Mouse (Mus musculus) neural tube, embryonic 13.5 days (tissue): ENCODE measurements around the gene Snx29. TPM values are rescaled to one million over a fixed set of nuclear protein-coding genes. Genes with fewer than 3 reads are reported as not detected.

Source experiments
- ATAC-seq: fragments of 200-750 bp; cut with Nextera tagmentation; 2 replicates; pipeline ENCODE4 v1.8.0; 2017; ENCODE audit warnings: low read depth, mild to moderate bottlenecking, moderate TSS enrichment, moderate library complexity
- H3K27ac ChIP-seq: fragments of 300-500 bp; sonication (generic); replicated peaks from 2 replicates; pipeline ENCODE4 v1.5.1; 2015; ENCODE audit warnings: moderate library complexity, mild to moderate bottlenecking, inconsistent platforms
- H3K27me3 ChIP-seq: fragments of 300-500 bp; sonication (generic); 2 replicates; pipeline ENCODE4 v1.6.1; 2015; ENCODE audit warnings: mild to moderate bottlenecking, inconsistent platforms
- H3K36me3 ChIP-seq: fragments of 300-500 bp; sonication (generic); 2 replicates; pipeline ENCODE4 v1.6.1; 2015; ENCODE audit warnings: mild to moderate bottlenecking, inconsistent platforms
- H3K4me1 ChIP-seq: fragments of 300-500 bp; sonication (generic); replicated peaks from 2 replicates; pipeline ENCODE4 v1.6.1; 2015; ENCODE audit warnings: inconsistent platforms
- H3K4me2 ChIP-seq: fragments of 300-500 bp; sonication (generic); 2 replicates; pipeline ENCODE4 v1.6.1; 2015; ENCODE audit warnings: inconsistent platforms, mild to moderate bottlenecking, moderate library complexity
- H3K4me3 ChIP-seq: fragments of 300-500 bp; sonication (generic); 2 replicates; pipeline ENCODE4 v1.5.1; 2015; ENCODE audit warnings: mild to moderate bottlenecking, inconsistent platforms
- H3K9ac ChIP-seq: fragments of 300-500 bp; sonication (generic); 2 replicates; pipeline ENCODE4 v1.6.1; 2015; ENCODE audit warnings: moderate library complexity, mild to moderate bottlenecking, inconsistent platforms
- H3K9me3 ChIP-seq: fragments of 300-500 bp; sonication (generic); 2 replicates; pipeline ENCODE4 v1.6.1; 2016; ENCODE audit warnings: inconsistent platforms
- WGBS: fragments of 180-500 bp; shearing (Covaris S2); methylation state at CpG from one replicate; pipeline ENCODE4 v1.1.7; 2015; 5-methylcytosine and 5-hydroxymethylcytosine counted together
- polyA plus RNA-seq: library from polyadenylated mRNA; unstranded; fragments of >200 nt; fragmentation: Nextera tagmentation; extraction: Ambion mirVana; gene quantifications from 2 replicates; pipeline ENCODE4 v1.2.1, GENCODE M21; 2015

The Snx29 gene
- polyA plus RNA-seq, 1 experiment from 2014 or later = 17.2 TPM

DNA sequence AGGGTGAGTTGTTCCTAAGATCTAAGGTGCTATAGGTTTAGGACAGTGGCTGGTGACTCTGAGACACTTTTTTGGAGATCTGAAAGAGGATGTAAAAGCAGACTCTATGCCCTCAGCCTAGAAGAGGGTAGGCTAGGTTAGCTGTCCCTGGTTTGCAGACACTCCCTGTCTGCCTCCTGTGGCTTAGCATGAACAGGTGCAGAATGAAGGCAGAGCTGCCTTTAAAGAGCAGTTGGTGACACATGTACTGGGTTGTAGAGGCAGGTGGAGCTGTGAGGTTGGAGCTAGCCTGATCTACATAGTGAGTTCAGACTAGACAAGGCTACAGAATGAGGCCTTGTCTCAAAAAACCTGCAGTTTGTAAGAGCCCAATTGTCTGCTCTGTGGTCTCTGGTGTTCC, 427.9 kb downstream of the Snx29 start:
- H3K27me3 ChIP-seq = no peaks in the 10 kb centered on the region
- no peak overlapping the region for H3K9ac ChIP-seq
- no peaks in the 10 kb centered on the region for H3K4me1 ChIP-seq
- H3K27ac ChIP-seq = no peak overlapping the region
- ATAC-seq = no peak
- peaks cover 5% of the 10 kb centered on the region; the same call in 1 of the 2 replicates for H3K36me3 ChIP-seq
- H3K9me3 ChIP-seq = no peaks in the 10 kb centered on the region
- H3K4me3 ChIP-seq = no peak overlapping the region
- no peak overlapping the region for H3K4me2 ChIP-seq

DNA sequence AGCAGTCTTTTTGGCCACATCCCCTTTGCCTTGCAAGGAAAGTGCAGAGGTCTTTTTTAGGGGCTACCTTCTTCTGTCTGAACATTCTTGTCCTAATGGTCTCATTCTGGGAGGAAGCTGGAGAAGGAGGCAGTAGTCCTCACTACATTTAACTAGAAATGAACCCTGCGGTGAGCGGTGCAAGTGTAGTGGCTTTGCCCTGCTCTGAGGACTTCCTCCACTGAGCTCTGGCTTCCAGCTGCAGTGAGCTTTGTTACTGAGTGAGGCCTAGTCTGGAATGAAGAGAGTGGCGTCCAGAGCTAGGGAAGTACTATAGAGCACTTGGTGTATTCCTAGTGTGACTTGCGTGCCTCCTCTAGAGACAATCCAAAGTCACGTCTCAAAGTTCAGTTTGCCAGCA, 429.8 kb downstream of the Snx29 start:
- Histone ChIP-seq H3K27me3 (no peaks in the 10 kb centered on the region), H3K9ac (no peak overlapping the region), H3K27ac (no peak overlapping the region), H3K36me3 (peaks cover 5% of the 10 kb centered on the region; the same call in 1 of the 2 replicates), H3K4me1 (no peaks in the 10 kb centered on the region), H3K4me2 (no peak overlapping the region), H3K9me3 (no peaks in the 10 kb centered on the region), H3K4me3 (no peak overlapping the region)
- no peak for ATAC-seq
- 92% methylated on average over 5 of the region's 5 CpGs for WGBS

DNA sequence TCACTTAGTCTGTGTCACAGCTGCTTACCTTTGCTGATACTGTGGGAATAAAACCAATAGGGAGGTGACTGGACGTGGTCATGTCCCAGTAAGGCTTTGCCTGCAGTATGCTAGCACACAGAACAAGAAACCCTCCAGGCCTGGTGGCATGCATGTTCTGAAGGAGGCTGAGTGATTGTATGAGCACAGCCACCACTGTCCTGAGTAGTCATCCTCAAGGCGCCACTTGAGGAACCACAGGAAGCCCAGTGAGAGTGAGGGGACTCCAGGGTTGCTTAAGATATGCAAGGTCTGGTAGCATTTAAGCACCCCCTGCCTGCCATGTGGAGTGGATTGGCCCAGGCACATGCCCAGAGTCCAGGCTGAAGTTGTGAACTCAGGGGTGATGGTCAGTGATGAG, 430.8 kb downstream of the Snx29 start:
- Histone ChIP-seq H3K27ac (no peak overlapping the region), H3K4me3 (no peak overlapping the region), H3K27me3 (no peaks in the 10 kb centered on the region), H3K4me2 (no peak overlapping the region), H3K9ac (no peak overlapping the region), H3K36me3 (peaks cover 5% of the 10 kb centered on the region; the same call in 1 of the 2 replicates), H3K9me3 (no peaks in the 10 kb centered on the region), H3K4me1 (no peaks in the 10 kb centered on the region)
- 89% methylated on average over 2 of the region's 2 CpGs for WGBS
- no peak for ATAC-seq

GRCm38 (mm10) chr16:11754136-11754535, 431.4 kb downstream of the Snx29 start:
- Histone ChIP-seq H3K9me3 (no peaks in the 10 kb centered on the region), H3K27me3 (no peaks in the 10 kb centered on the region), H3K4me2 (no peak overlapping the region), H3K4me1 (no peaks in the 10 kb centered on the region), H3K9ac (no peak overlapping the region), H3K36me3 (peaks cover 5% of the 10 kb centered on the region; the same call in 1 of the 2 replicates), H3K4me3 (no peak overlapping the region), H3K27ac (no peak overlapping the region)
- no peak for ATAC-seq
- WGBS = 93% methylated on average over 2 of the region's 2 CpGs

DNA sequence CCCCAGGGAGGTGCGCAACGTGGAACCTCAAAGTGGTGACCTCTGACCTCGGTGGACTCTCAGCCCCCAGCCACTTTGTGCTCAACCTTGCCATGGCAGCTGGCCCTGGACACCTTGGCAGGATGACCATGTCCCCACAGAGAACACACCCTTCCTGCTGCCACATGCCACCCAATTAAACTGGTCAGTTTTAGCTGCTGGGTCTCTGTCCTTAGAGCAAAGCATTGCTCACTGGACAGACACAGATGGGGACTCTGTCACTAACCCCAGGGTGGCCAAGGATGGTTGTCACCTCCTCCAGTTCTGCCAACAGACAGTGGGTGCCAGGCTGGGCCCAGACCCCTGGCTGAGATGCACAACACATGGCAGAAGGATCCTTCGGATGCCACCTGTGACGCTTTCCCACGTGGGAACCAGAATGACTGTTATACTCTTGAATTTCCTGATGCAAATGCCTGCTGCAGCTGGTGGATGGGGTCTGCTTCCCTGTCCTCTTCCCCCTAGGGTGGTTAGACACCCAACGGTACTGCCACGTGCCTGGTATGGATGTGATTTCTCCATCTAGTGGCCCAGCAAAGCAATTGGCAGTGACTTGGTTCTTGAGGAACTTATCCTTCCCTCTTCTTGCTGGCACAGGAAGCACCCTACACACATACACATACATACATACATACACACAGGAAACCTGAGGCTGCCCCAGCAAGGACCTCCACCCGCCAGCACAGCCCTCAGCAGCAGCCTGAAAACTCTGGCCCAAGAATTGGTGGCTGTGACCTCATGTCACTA, 432.8 kb downstream of the Snx29 start:
- Histone ChIP-seq H3K4me3 (no peak overlapping the region), H3K36me3 (peaks cover 5% of the 10 kb centered on the region; the same call in 1 of the 2 replicates), H3K27ac (no peak overlapping the region), H3K27me3 (no peaks in the 10 kb centered on the region), H3K9me3 (no peaks in the 10 kb centered on the region), H3K4me1 (no peaks in the 10 kb centered on the region), H3K4me2 (no peak overlapping the region), H3K9ac (no peak overlapping the region)
- 85% methylated on average over 9 of the region's 9 CpGs for WGBS
- ATAC-seq = no peak

DNA sequence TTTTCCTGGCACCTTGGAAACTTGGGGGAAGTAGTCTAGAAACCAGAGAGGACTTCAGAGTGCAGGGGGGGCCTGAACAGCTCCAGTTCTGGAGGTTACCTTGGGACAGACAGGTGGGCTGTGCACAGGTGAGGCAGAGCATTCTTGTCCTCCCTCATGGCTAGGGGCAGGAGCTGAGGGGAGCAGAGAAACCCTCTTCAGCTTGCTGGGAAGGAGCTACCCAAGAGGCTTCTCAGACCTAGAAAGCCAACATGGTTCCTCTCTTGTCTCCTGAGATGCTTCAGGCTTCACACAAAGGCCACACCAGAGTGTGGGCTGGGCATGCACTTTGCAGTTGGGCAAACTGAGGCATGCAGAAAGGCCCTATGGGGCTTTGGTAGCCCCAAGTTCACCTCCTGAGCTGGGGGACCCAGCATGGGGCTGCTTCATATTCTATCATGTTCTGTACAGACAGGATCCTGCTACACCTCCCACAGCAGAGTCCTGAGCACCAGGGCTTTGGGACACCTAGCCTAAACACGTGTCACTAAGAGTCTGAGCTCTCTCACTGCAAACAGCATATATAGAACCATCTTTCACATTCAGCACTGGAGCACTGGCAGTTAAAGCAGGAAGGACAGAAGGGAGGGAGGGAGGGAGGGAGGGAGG, 434.0 kb downstream of the Snx29 start:
- no peak overlapping the region for H3K4me2 ChIP-seq
- no peaks in the 10 kb centered on the region for H3K27me3 ChIP-seq
- WGBS = 72% methylated on average over 1 of the region's 1 CpGs
- H3K27ac ChIP-seq = no peak overlapping the region
- no peaks in the 10 kb centered on the region for H3K9me3 ChIP-seq
- ATAC-seq = no peak
- H3K4me1 ChIP-seq = no peaks in the 10 kb centered on the region
- no peak overlapping the region for H3K4me3 ChIP-seq
- H3K36me3 ChIP-seq = peaks cover 5% of the 10 kb centered on the region; the same call in 1 of the 2 replicates
- no peak overlapping the region for H3K9ac ChIP-seq

GRCm38 (mm10) chr16:11757471-11757870, 434.8 kb downstream of the Snx29 start:
- no peak for ATAC-seq
- WGBS = 91% methylated on average over 8 of the region's 8 CpGs
- Histone ChIP-seq H3K4me3 (no peak overlapping the region), H3K36me3 (peaks cover 5% of the 10 kb centered on the region; the same call in 1 of the 2 replicates), H3K27ac (no peak overlapping the region), H3K27me3 (no peaks in the 10 kb centered on the region), H3K4me1 (no peaks in the 10 kb centered on the region), H3K4me2 (no peak overlapping the region), H3K9ac (no peak overlapping the region), H3K9me3 (no peaks in the 10 kb centered on the region)

- Histone ChIP-seq H3K9ac (no peak overlapping the region), H3K27ac (no peak overlapping the region), H3K4me1 (no peaks in the 10 kb centered on the region), H3K4me3 (no peak overlapping the region), H3K9me3 (no peaks in the 10 kb centered on the region), H3K27me3 (no peaks in the 10 kb centered on the region), H3K4me2 (no peak overlapping the region), H3K36me3 (peaks cover 5% of the 10 kb centered on the region; the same call in 1 of the 2 replicates)
- no peak for ATAC-seq
- 82% methylated on average over 7 of the region's 7 CpGs for WGBS
These were observed 435.2 kb downstream of the Snx29 start for GRCm38 (mm10) chr16:11757951-11758350.

DNA sequence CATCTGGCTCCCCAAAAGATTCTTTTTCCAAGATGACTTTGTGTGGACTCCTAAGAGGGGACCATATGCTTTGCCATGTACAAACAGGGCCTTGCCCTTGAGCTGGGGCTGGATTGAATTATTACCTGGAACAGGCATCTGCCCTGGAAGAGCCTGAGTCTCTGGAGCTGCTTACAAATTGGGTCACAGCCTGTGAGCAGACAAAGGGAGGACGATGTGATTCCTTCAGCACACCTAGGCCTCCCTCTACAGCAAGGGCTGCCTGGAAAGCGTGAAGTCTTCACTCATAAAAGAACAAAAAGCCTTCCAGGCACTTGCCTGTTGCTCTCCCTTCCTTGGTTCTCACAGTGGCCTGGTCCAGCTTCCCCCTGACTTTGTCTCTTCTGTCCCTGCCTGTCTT, 449.6 kb downstream of the Snx29 start:
- 57% methylated on average over 2 of the region's 2 CpGs for WGBS
- Histone ChIP-seq H3K27me3 (no peaks in the 10 kb centered on the region), H3K9me3 (no peaks in the 10 kb centered on the region), H3K9ac (no peak overlapping the region), H3K27ac (no peak overlapping the region), H3K4me2 (no peak overlapping the region), H3K4me3 (no peak overlapping the region), H3K4me1 (no peaks in the 10 kb centered on the region), H3K36me3 (no peaks in the 10 kb centered on the region)
- no peak for ATAC-seq

- no peak for ATAC-seq
- Histone ChIP-seq H3K27me3 (no peaks in the 10 kb centered on the region), H3K9ac (no peak overlapping the region), H3K4me2 (no peak overlapping the region), H3K27ac (no peak overlapping the region), H3K4me3 (no peak overlapping the region), H3K4me1 (no peaks in the 10 kb centered on the region), H3K9me3 (no peaks in the 10 kb centered on the region), H3K36me3 (no peaks in the 10 kb centered on the region)
- 83% methylated on average over 1 of the region's 1 CpGs for WGBS
These were observed 451.6 kb downstream of the Snx29 start for GRCm38 (mm10) chr16:11774321-11774720.

- Histone ChIP-seq H3K27ac (no peak overlapping the region), H3K9me3 (no peaks in the 10 kb centered on the region), H3K4me1 (no peaks in the 10 kb centered on the region), H3K4me3 (no peak overlapping the region), H3K27me3 (no peaks in the 10 kb centered on the region), H3K9ac (no peak overlapping the region), H3K36me3 (no peaks in the 10 kb centered on the region), H3K4me2 (no peak overlapping the region)
- no peak for ATAC-seq
- 88% methylated on average over 3 of the region's 3 CpGs for WGBS
These were observed 453.8 kb downstream of the Snx29 start for GRCm38 (mm10) chr16:11776528-11776927.

GRCm38 (mm10) chr16:11778191-11778590, 455.5 kb downstream of the Snx29 start:
- no peak overlapping the region for H3K27ac ChIP-seq

More at GRCm38 (mm10) chr16:11778191-11778590, 455.5 kb downstream of the Snx29 start:
- H3K9me3 ChIP-seq = no peaks in the 10 kb centered on the region
- 85% methylated on average over 5 of the region's 5 CpGs for WGBS
- H3K9ac ChIP-seq = no peak overlapping the region
- H3K36me3 ChIP-seq = no peaks in the 10 kb centered on the region
- H3K4me3 ChIP-seq = no peak overlapping the region
- H3K4me1 ChIP-seq = no peaks in the 10 kb centered on the region
- no peak for ATAC-seq
- H3K27me3 ChIP-seq = no peaks in the 10 kb centered on the region
- H3K4me2 ChIP-seq = no peak overlapping the region
